Mouse (Mus musculus) neural tube, embryonic 10.5 days (tissue): ENCODE data around the gene Rplp0.

Experiments
- DNase-seq: peaks from one replicate; pipeline ENCODE4 v3.0.0-alpha.2; 2017; ENCODE audit warnings: low spot score; ENCODE audit errors: extremely low spot score

Gene Rplp0

DNA sequence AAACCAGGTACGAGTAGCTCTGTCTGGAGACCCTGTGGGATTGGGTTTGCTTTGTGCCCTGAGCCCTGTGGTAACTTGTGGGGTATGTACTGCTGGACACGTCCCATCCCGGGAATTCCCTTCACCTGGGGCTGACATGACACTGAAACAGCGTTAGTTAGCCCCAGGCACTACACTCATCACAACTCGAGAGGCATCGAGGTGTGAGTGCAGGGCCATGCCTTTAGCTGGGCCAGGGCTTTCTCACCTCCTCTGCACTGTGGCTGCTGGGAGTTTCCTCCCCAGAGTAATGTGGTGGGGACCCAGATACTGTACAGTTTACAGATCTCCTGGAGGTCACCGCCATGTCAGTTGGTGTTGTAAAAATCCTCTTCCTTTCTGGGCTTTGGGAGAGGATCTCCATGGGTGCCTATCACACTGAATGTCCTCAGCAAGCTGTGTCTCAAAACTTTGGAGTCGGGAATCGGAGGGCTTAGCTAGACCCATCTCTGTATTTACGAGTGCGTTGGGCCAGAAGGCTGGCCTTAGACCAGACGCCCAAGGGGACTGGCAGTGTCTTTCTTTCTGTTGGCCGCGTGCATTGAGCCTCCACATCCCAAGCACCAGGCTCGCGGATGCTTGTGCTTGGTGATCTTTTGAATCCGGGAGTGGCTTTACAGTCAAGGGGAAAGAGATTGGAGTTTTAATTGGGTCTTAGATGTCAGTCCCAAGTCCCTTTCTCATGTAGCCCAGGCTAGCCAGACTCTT is 32.6 kb upstream of the Rplp0 start:
- no peak for DNase-seq

DNA sequence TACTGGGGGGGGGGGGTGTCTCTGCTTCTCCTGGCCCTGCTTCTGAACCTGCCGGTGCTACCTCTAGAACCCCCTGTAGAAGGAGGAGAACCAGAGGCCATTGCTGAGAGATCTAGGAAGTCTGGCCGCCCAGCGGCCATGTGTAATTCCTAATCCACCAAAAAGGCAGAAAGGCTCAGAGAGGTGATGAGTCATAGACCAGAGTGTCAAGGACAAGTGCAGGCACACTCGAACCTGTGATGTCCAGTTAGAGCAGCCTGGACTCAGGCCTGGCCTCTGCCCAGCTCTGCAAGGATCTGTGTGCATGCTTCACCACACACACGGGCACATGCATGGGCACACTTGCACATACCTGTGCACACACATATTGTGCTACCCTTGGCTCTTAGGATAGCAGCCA is 31.1 kb upstream of the Rplp0 start:
- no peak for DNase-seq

DNA sequence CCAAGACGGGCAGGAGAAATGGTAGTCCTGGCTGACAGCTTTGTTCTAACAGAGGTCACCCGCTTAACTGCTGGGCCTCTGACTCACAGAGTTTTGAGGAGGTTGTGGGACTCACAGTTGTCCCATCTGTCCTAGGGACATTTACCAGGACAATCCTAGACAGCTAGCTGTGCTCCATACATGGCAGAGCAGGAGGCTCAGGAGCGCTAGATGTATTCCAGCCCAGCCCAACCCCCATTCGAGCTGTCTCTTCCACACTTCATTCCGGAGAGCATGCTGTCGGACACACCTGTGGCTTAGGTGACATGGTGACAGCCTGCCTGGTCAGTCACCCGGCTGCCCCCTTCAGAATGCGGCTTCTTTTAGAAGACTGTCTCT is 29.9 kb upstream of the Rplp0 start:
- no peak for DNase-seq

DNA sequence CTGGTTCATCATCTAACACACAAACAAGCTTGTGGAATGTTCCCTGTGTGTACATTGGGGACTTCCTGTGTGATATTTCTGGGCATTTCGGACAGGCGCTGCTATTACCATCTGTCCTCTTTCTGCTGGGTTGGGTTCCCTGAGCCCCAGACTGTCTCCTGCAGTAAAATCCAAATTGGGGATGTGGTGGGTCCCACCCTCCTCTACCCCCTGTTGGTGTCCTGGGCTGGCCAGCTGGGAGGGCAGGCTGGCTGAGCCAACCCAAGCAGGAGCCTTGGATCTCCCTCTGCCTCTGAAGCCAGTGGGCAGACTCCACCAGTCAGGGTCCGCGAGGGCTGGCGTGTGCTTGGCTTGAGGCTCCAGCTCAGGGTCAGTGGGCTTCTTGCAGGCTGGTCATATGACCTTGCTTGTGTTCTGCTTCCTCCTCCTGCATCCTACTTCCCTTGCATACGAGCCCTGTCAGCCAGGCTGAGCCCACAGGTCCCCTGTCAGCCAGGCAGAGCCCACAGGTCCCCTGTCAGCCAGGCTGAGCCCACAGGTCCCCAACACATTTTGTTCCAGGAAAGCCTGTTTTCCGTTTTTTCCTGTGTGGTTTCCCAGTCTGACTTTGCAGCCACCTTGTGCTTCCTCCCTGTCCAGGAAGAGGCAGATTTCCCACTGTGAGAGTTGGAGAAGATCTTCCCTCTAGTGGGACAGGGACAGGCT is 29.4 kb upstream of the Rplp0 start:
- no peak for DNase-seq

DNA sequence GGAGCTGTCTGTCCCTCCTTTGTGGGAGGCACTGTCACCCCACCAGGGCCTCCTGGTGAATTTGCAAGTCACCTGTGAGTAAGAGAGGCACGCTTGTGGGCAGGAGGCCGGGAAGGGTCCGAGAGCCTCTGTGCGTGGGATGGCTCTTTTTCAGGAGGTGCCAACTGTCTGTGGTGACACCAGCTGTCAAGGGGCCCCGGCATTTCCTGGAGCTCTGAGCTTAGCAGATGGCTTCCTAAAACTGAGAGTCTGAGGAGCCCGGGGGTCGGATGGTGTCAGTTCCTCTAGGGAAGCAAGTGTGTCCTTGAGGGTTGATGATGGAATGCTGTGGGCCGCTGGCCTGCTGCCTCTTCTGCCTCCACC is 28.8 kb upstream of the Rplp0 start:
- DNase-seq: no peak

DNA sequence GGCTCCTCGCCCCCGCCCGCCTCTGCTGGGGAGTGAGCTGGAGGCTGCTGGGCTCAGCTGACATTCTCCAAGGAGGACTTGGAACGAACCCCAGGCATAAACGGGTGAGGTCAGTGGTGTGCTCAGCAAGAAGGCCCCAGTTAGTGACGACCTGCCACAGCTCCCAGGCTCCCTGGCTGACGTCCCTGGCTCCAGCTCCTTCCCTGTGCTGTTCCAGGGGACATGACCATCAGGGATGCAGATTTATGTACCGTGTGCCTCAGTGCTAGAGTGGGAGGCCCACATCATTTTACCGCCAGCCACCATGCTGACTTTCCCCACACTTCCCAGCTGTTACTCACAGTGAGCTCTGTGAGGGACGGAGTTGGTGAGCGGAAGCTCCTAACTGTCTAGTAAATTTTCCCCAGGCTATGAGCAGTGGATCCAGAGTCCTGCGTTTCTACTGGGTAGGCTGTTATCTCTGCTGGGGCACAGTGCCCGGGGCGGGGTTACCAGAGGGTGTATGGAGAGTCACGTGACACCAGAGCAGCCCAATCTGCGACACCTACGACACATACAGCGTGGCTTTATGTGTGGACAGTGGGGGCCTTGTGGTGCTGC is 27.5 kb upstream of the Rplp0 start:
- DNase-seq: no peak

DNA sequence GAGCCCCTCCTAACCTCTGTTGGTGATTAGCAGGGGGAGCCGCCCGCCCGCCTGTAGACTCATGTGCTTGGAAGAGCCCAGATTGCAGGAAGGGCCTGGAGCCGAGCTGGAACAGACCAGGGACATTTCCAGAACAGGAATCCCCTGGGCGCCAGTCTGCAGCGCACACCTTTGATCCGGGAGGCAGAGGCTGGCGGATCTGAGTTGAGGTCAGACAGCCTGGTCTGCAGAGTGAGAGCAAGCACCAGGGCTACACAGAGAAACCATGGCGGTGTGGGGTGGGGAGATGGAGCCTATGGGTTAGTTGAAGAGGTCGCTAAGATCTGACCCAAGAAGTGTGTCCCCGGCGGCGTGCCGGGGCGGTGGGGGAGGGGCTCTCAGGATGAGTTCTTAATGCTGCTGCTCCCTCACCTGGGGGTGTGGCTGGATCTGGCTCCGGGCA is 25.0 kb upstream of the Rplp0 start:
- no peak for DNase-seq

DNA sequence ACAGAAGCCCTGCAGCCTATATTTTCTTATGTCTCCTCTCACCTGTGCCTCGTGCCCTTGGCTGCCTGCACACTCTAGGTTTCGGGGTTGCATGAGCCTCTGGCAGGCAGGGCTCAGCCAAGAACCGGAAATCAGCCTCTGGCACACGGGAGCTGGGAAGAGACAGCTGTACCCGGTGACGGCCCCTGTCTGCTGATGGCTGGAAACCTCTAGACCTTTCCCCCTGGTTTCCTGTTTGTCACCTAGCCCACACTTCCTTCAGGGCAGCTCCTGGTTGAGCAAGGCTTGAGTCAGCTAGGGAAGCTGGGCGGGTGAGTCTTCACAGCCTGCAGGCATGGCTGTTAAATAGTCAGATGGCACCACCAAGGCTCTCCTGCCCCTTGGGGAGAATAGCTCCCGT is 24.4 kb upstream of the Rplp0 start:
- DNase-seq: no peak

DNA sequence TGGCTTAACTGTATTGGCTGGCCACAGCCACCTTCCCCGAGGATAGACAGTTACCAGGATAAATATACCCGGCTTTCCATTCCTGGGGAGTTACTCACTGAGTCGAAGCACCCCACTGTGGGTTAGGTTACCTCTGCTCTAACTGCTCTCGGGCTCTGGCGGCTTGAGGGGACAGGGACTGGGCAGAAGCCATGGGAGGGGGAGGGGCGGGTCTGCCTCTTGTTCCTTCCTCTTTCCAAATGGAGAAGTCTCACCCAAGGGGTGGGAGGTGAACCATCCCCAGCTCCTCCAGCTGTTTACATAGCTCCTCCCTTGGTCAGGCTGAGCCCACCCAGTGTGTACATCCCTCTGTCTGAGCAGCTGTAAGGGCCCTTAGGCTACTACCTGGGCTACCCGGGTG is 23.6 kb upstream of the Rplp0 start:
- no peak for DNase-seq

DNA sequence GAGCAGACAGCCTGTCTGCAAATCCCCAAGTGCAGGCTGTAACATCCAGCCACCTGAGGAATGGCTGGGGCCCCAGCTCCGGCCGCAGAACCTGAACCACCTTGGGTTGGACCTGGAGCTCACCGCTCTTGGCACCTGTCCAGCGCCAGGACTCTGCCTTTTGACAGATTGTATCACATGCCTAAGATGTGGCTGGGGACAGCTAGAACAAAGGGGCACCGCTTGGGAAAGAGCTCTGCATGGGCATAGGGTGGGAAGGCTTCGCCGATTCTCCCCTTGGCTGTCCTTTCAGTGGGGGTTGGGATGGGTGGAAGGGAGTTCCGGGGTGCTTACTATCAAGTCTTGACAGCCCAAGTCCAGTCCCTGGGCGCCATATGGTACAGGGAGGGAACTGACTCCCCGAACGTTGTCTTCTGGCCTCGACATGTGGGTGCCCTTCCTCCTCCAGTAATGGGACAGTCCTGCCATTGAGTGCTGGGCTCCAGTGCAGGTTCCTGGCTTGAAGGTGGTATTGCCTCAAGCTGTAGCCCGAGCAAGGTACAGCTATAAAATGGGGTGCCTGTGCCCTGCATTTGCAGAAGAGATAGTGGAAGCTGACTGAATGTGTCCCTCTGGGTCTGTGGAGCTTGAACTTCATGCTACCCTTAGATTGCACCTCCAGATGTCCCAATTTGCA is 21.1 kb upstream of the Rplp0 start:
- no peak for DNase-seq

DNA sequence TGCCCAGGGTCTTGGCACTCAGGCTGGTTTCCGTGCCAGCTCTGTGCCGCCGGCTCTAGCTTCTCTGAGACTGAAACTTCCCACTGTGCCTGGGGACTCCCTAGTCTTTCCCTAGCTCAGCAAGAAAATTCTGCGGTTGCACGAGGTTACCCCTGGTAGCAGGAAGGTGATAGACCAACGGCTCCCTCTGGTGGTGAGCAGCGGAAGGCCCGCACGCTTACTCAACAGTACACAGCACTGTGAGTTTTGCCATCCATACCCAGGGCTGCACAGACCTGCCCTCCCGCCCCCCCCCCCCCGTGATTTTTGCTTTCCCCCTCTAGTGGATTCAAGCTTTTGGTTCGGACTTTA is 20.6 kb upstream of the Rplp0 start:
- peak; percentile 91 for DNase-seq

DNA sequence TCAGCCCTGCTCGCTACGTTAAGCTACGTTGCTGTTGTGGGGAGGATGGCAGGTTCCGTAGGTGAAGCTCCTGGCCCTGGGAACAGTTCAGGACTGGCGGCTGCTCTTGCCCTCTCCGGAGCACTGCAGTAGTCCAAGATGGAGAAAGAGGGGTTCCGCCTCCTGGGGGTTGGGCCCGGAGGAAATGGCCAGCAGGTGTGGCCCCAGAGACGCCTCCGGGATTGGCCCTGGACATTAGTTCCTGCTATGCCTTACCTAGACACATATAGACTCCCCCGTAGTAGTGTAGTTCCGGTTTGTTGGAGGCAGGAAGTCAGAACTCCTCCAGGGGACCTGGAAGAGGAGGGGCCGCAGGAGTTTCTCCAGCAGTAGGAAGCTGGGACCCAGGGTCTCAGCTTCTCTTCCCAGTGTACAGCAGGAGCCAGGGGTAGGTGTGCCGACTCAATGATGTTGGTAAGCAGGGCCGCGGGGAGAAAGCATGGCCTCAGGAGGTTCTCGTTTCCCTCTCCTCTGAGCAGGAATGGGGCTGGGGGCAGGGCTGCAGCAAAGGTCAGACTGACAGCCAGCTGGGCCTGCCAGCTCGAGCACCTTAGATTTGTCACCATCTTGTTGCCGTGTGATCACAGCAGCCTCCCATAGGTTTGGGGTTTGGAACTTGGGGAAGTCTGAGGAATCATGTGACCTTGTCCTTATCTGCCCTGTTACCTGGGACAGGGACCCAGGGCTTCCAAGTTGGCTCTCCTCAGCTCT is 16.5 kb upstream of the Rplp0 start:
- no peak for DNase-seq

DNA sequence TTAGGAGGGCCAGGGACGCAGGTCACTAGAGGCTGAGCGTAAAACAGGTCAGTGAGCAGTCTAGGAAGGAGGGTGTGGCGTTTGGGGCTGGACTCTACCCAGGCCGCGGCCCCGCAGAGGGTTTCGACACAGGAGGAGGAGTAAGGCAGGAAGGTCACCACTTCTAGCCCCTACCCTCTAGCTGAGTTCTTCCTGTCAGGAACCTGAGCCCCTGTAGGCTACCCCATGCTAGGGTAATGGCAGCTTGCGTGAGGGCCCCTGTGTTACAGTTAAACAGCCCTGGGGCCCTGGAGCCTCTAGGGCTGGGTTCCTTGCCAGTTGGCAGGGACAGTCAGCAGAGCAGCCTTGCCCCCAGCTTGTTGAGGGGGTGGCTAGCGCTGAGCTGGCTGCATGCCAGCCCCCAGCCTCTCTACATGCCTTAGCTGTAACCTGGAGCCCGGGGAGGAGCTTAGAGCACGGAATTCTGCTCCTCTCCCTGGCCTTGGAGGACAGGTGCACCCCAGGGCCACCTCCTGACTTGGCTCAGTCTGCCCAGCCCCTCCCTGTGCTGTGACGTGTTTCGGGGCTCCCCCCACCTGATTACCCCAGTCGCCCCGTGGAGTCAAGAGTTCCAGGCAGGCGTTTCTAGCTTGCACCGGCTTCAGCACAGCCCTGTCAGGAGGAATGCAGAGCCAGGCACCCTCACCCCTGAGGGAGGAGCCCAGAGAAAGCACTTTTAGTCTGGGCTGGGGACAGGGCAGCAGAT is 15.6 kb upstream of the Rplp0 start:
- DNase-seq: no peak

DNA sequence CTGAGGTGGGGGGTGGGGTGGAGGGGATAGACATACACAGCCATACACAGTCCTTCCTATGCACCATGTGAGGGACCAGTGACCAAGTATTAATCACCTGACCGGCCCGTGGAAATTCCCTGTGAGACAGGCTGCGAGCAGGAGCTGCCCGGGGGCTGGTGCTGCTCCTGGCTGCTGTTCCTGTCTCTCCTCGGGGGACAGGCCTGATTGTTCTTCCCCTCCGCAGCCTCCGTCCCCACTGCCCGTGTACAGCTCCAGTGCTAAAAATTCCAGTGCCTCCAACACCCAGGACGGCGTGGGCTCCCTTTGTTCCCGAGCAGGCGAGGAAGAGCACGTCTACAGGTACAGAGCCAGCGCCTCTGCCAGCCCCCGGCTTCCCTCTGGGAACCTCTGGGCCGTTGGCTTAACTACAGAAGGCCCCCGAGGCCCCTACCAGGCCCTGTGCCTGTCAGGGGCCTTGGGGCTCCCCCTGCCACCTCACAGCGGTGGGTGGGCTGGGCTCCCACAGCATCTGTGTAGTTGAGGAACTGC is 14.5 kb upstream of the Rplp0 start:
- no peak for DNase-seq

DNA sequence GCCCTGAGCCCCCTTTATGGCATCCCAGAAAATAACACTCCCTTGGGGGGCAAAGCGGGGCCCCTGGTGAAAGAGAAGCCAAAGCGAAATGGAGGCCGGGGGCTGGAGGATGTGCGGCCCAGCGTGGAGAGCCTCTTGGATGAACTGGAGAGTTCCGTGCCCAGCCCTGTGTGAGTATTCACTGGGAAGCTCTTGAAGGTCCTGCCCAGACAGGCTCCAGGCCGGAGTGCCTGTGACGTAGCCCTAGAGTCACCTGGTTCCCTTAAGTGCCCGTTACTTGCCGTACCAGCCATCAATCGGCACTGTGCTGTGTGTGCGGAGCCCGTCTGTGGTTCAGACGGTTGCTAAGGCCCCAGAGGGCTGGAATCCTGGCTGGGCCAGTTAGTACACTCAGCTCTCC is 13.6 kb upstream of the Rplp0 start:
- DNase-seq: no peak

DNA sequence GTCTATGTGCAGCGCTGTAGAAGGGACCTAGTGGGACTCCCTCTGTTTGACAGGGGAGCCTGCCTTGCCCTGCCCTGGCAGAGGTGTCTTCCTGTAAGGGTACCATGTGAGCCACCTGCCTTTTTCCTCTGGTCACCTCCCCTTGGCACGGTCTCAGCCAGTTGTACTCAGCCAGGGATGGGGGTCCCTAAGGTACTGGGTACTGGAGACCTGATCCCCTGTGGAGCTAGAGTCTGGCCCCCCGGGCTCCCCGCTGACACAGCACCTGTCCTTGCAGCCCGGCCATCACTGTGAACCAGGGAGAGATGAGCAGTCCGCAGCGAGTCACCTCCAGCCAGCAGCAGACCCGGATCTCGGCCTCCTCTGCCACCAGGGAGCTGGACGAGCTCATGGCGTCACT is 12.7 kb upstream of the Rplp0 start:
- no peak for DNase-seq

DNA sequence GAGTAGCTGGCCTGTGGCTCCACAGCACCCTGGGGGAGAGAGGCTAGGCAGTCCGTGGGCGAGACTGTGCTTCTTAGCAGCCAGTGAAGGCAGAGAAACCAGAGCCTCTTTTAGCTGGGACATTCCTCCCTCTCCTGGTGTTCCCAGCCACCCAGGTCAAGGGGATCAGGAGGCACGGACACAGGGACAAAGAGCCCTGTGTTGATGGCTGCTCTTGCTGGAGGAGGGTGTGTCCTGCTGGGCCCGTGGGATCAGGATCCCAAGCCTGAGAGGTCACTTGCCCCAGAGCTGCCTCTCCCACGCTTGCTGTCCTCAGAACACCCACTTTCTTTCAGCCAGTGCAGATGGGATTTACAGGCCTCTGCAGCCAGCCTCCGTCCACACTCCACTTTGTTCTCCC is 12.3 kb upstream of the Rplp0 start:
- DNase-seq: no peak

DNA sequence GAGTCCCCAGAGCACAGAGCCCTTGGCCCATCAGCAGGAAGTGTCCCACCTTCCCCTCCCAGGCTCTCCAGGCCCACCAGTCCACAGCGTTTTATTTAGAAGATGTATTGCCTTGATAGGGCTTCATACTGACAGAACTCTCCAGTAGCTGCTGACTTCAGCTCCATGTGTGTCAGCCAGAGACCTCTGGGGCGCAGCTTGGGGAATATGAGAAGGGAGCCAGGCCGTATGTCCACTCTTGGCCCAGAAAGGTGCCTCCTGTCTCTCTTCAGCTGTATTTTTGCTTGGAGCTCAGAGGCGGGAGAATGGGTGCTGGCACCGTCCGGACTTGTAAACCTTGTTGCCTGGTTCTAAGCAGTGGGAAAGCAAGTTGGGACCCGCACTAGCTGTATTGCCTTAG is 11.8 kb upstream of the Rplp0 start:
- DNase-seq: no peak

DNA sequence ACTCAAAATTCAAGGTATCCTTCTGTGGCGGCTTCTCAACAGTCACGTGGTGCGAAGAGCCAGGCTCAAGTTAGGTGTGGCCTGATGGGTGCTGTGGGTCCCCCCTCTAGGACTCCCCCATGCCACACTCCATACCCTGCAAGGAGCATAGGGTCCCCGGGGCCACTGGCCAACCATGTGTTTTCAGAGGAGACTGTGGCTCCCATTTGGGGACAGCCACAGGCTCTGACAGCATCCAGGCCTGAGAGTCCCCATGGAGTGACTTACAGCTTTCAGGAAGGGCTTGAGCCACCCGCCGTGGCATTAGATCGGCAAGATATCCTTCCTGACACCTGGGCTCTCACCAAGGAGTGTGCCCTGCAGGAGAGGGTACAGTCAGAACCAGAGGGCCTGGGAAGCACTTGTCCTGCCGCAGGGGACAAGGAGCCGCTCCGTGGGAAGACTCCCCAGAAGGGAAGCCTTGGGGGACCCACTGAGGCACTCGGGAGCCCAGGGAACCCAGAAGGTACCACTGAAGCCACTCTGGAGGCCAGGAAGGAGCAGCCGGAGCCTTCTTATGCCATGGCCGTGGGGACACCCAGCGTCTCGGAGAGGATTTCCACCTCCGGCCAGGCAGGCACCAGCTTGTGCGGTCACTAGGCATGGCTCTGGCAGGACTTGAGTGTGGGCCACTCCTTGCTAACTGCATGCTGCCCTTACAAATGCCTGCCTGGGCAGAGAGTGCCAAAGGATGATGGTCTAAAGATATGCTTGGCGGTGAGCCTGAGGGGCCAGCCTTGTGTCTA is 10.6 kb upstream of the Rplp0 start:
- DNase-seq: no peak

DNA sequence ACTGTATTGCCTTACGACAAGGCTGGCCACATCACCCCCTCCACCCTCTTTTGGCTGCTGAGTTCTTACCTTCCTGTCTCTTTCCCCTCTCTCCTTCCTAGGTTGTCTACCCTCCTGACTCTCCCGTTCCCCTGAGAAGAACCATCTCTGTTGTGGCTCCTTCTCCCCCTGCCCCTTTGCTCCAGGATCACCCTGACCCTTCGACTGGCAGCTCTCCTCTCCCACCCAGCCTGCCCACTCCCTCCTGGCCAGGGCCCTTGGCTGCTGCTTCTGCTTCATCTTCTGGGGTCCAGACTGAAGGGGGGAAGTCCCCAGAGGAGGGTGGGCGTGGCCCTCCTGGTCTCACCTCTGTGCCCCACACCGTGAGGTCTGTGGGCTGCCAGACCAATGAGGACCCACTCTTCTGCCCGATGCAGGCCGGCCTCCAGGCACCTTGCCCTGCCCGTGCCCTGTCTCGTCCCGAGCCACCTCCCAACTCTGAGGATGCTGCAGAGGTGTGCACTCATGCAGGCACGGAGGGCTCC is 8.7 kb upstream of the Rplp0 start:
- DNase-seq: no peak
